Mouse (Mus musculus): ENCODE measurements at regions not wholly inside any gene's neighbourhood (a gene's known extent, or its start where the extent isn't known, plus 50 kb on each side); places are given as distances from the start of the nearest gene placed in this dataset.

GRCm38 (mm10) chr8:103270815-103271553 is 485.5 kb upstream of the Cdh11 start:
- Histone ChIP-seq H3K27ac (ENCODE audit: low read length) (no peak overlapping the region), H3K4me2 (ENCODE audit: low read length) (no peak overlapping the region), H3K36me3 (ENCODE audit: control insufficient read depth, insufficient read depth, low read length) (no peaks in the 10 kb centered on the region), H3K27me3 (ENCODE audit: control insufficient read depth, insufficient read depth, low read depth, low read length) (no peaks in the 10 kb centered on the region), H3K4me1 (ENCODE audit: control insufficient read depth, insufficient read depth, low read length) (no peaks in the 10 kb centered on the region), H3K4me3 (ENCODE audit: low read depth, low read length) (no peak overlapping the region), H3K9ac (ENCODE audit: low read depth, low read length) (no peak overlapping the region), H3K9me3 (replicated peaks; ENCODE audit: control insufficient read depth, low read length, poor library complexity, severe bottlenecking) (no peaks in the 10 kb centered on the region)
- WGBS: 33% methylated on average over 9 of the region's 9 CpGs
- no peak for ATAC-seq

GRCm38 (mm10) chr8:103272305-103273079 is 487.1 kb upstream of the Cdh11 start:
- H3K27me3 ChIP-seq (ENCODE audit: control insufficient read depth, insufficient read depth, low read depth, low read length): no peaks in the 10 kb centered on the region
- H3K4me2 ChIP-seq (ENCODE audit: low read length): no peak overlapping the region
- peak overlapping the region; percentile 54 for H3K27ac ChIP-seq (ENCODE audit: low read length)
- H3K4me1 ChIP-seq (ENCODE audit: control insufficient read depth, insufficient read depth, low read length): no peaks in the 10 kb centered on the region
- peak; percentile 92 for ATAC-seq
- no peak overlapping the region for H3K9ac ChIP-seq (ENCODE audit: low read depth, low read length)
- no peaks in the 10 kb centered on the region for H3K36me3 ChIP-seq (ENCODE audit: control insufficient read depth, insufficient read depth, low read length)
- no peak overlapping the region for H3K4me3 ChIP-seq (ENCODE audit: low read depth, low read length)
- 9% methylated on average over 5 of the region's 5 CpGs for WGBS
- H3K9me3 ChIP-seq (replicated peaks; ENCODE audit: control insufficient read depth, low read length, poor library complexity, severe bottlenecking): no peaks in the 10 kb centered on the region

DNA sequence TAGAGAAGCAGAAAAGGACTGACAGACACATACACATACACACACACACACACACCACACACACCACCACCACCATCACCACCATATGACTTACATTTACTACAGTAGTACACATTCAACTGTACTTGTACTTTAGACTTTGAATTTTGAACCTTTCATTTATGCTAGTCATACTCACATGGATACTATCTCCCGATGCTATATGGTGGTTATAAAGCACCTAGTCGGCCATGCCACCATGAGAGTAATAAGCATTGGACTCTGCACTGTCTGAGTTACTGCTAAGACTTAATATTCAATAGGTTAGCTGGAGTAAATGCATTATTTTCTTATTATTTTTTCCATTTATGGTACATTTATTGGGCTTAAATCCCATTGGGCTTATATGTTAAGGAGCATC is 488.0 kb upstream of the Cdh11 start:
- no peak overlapping the region for H3K4me2 ChIP-seq (ENCODE audit: low read length)
- no peaks in the 10 kb centered on the region for H3K4me1 ChIP-seq (ENCODE audit: control insufficient read depth, insufficient read depth, low read length)
- H3K36me3 ChIP-seq (ENCODE audit: control insufficient read depth, insufficient read depth, low read length): no peaks in the 10 kb centered on the region
- 93% methylated on average over 2 of the region's 2 CpGs for WGBS
- H3K4me3 ChIP-seq (ENCODE audit: low read depth, low read length): no peak overlapping the region
- no peak for ATAC-seq
- no peak overlapping the region for H3K27ac ChIP-seq (ENCODE audit: low read length)
- H3K9ac ChIP-seq (ENCODE audit: low read depth, low read length): no peak overlapping the region
- no peaks in the 10 kb centered on the region for H3K9me3 ChIP-seq (replicated peaks; ENCODE audit: control insufficient read depth, low read length, poor library complexity, severe bottlenecking)
- no peaks in the 10 kb centered on the region for H3K27me3 ChIP-seq (ENCODE audit: control insufficient read depth, insufficient read depth, low read depth, low read length)

DNA sequence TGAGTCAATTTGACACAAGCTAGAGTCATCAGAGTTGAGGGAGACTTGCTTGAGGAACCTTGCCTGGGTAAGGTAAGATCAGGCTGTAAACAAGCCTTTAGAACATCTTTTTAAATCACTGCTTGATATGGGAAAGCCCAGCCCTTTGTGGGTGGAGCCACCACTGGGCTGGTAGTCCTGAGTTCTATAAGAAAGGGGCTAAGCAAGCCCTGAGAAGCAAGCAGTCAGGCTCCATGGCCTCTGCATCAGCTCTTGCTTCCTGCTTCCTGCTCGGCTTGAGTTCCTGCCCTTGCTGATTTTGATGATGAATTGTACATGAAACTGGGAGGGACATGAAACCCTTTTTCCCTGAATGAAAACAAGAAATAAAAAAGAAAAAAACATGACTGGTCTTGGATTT is 496.4 kb upstream of the Cdh11 start:
- WGBS: 47% methylated on average over 1 of the region's 1 CpGs
- Histone ChIP-seq H3K4me1 (ENCODE audit: control insufficient read depth, insufficient read depth, low read length) (no peaks in the 10 kb centered on the region), H3K9me3 (replicated peaks; ENCODE audit: control insufficient read depth, low read length, poor library complexity, severe bottlenecking) (no peaks in the 10 kb centered on the region), H3K27ac (ENCODE audit: low read length) (no peak overlapping the region), H3K36me3 (ENCODE audit: control insufficient read depth, insufficient read depth, low read length) (no peaks in the 10 kb centered on the region), H3K4me2 (ENCODE audit: low read length) (no peak overlapping the region), H3K4me3 (ENCODE audit: low read depth, low read length) (no peak overlapping the region), H3K27me3 (ENCODE audit: control insufficient read depth, insufficient read depth, low read depth, low read length) (no peaks in the 10 kb centered on the region), H3K9ac (ENCODE audit: low read depth, low read length) (no peak overlapping the region)
- ATAC-seq: no peak

DNA sequence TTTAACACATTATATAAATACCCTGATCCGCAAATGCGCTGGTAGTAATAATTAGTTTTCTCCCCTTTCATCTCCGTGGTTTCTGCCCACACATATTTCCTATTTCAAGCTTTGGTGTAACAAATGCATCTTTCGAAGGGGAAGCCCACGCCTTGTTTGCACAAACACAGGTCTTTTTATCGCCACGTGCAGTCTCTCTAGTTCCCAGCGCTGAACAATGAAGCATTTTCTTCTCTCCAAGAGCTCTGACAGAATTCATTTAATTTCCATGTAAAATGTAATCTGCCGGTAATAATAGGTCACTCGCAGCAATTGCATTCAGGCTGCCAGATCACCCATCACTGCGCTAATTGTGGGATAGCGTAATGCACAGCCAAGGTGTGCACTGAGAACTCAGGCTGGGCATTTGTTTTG is 503.1 kb upstream of the Cdh11 start:
- no peaks in the 10 kb centered on the region for H3K27me3 ChIP-seq (ENCODE audit: control insufficient read depth, insufficient read depth, low read depth, low read length)
- H3K36me3 ChIP-seq (ENCODE audit: control insufficient read depth, insufficient read depth, low read length): no peaks in the 10 kb centered on the region
- peak overlapping the region; percentile 33; the same call in 1 of the 2 replicates for H3K9ac ChIP-seq (ENCODE audit: low read depth, low read length)
- peaks cover 5% of the 10 kb centered on the region; the same call in 1 of the 2 replicates for H3K4me1 ChIP-seq (ENCODE audit: control insufficient read depth, insufficient read depth, low read length)
- H3K9me3 ChIP-seq (replicated peaks; ENCODE audit: control insufficient read depth, low read length, poor library complexity, severe bottlenecking): no peaks in the 10 kb centered on the region
- H3K4me3 ChIP-seq (ENCODE audit: low read depth, low read length): no peak overlapping the region
- H3K27ac ChIP-seq (ENCODE audit: low read length): no peak overlapping the region
- no peak for ATAC-seq
- H3K4me2 ChIP-seq (ENCODE audit: low read length): peak overlapping the region; percentile 37
- WGBS: 29% methylated on average over 12 of the region's 12 CpGs

- H3K9ac ChIP-seq (ENCODE audit: low read depth, low read length): no peak overlapping the region
- no peak overlapping the region for H3K4me3 ChIP-seq (ENCODE audit: low read depth, low read length)
- no peaks in the 10 kb centered on the region for H3K9me3 ChIP-seq (replicated peaks; ENCODE audit: control insufficient read depth, low read length, poor library complexity, severe bottlenecking)
- WGBS: 58% methylated on average over 2 of the region's 2 CpGs
- H3K27ac ChIP-seq (ENCODE audit: low read length): no peak overlapping the region
- peaks cover 5% of the 10 kb centered on the region; the same call in 1 of the 2 replicates for H3K4me1 ChIP-seq (ENCODE audit: control insufficient read depth, insufficient read depth, low read length)
- H3K4me2 ChIP-seq (ENCODE audit: low read length): no peak overlapping the region
- H3K36me3 ChIP-seq (ENCODE audit: control insufficient read depth, insufficient read depth, low read length): no peaks in the 10 kb centered on the region
- H3K27me3 ChIP-seq (ENCODE audit: control insufficient read depth, insufficient read depth, low read depth, low read length): no peaks in the 10 kb centered on the region
- no peak for ATAC-seq
Measured at GRCm38 (mm10) chr8:103292896-103293295, 507.5 kb upstream of the Cdh11 start.

DNA sequence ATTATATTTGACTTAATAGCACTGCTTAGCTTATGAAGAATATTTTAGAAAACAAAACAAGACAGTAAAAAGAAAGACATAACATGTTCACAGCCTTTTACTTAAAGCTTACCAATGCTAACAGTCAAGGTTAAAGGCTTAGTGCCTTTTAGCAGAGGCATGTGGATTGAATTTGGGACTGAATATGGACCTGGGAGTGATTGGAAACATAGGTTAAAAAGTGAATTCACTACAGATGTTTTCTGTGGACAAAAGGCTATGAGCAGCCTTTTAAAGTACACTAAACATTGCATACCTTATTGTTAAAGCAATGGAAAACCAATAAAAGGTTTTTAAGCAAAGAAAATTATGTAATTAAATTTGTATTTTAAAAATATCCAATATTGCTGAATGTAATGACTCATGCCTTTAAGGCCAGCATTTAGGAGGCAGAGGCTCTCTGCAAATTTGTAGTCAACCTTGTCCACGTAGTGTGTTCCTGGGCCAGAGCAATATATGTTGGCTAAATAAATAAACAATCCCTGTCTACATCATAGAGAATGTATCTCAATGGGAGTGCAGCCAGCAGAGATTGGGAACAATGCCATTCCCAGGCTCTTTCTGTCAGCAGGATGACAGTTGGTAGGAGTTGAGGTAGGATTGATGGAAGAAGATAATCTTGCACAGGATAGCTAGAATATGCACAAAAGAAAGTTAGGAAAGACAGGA is 521.2 kb upstream of the Cdh11 start:
- Histone ChIP-seq H3K4me2 (ENCODE audit: low read length) (no peak overlapping the region), H3K36me3 (ENCODE audit: control insufficient read depth, insufficient read depth, low read length) (no peaks in the 10 kb centered on the region), H3K4me1 (ENCODE audit: control insufficient read depth, insufficient read depth, low read length) (no peaks in the 10 kb centered on the region), H3K27ac (ENCODE audit: low read length) (no peak overlapping the region), H3K9me3 (replicated peaks; ENCODE audit: control insufficient read depth, low read length, poor library complexity, severe bottlenecking) (no peaks in the 10 kb centered on the region), H3K4me3 (ENCODE audit: low read depth, low read length) (no peak overlapping the region), H3K27me3 (ENCODE audit: control insufficient read depth, insufficient read depth, low read depth, low read length) (no peaks in the 10 kb centered on the region), H3K9ac (ENCODE audit: low read depth, low read length) (no peak overlapping the region)
- no peak for ATAC-seq
- WGBS: 83% methylated on average over 1 of the region's 1 CpGs

DNA sequence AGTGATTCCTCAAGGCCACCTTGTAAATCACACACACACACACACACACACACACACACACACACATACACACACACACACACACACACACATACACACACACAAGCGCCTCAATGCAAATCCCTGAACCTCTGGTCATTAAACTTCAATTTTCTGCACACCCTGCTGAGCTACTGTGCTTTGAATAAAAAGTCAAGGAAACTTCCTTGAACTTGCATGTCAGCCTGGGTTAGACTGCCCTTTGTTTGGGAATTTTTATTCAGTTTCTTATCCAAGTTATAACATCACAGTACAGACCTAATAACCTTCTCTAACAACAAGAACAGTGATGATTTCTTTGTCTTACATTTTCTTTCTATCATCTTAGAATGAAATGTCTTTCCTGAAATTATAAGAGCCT is 528.1 kb upstream of the Cdh11 start:
- Histone ChIP-seq H3K4me3 (ENCODE audit: low read depth, low read length) (no peak overlapping the region), H3K4me1 (ENCODE audit: control insufficient read depth, insufficient read depth, low read length) (peaks cover 3% of the 10 kb centered on the region; the same call in 1 of the 2 replicates), H3K9me3 (replicated peaks; ENCODE audit: control insufficient read depth, low read length, poor library complexity, severe bottlenecking) (no peaks in the 10 kb centered on the region), H3K4me2 (ENCODE audit: low read length) (no peak overlapping the region), H3K27me3 (ENCODE audit: control insufficient read depth, insufficient read depth, low read depth, low read length) (no peaks in the 10 kb centered on the region; the same call in 1 of the 2 replicates), H3K27ac (ENCODE audit: low read length) (no peak overlapping the region), H3K9ac (ENCODE audit: low read depth, low read length) (no peak overlapping the region), H3K36me3 (ENCODE audit: control insufficient read depth, insufficient read depth, low read length) (no peaks in the 10 kb centered on the region)
- WGBS: 38% methylated on average over 1 of the region's 1 CpGs
- ATAC-seq: no peak
